Mouse (Mus musculus) CD8-positive naive resting alpha-beta T cell, adult 2 months (primary cell): ENCODE data around the gene Numa1.
"Not testable (repeated sequence)": the region's sequence is repeated elsewhere in the genome, so short reads cannot be mapped to it uniquely, and the experiment has no call there.

Experiments used
- DNase-seq, 2 experiments: peaks; one replicate each; pipeline ENCODE4 v3.0.0; 2022; ENCODE audit warnings: low read depth in 2 of 2, low spot score in 2 of 2

The Numa1 gene

DNA sequence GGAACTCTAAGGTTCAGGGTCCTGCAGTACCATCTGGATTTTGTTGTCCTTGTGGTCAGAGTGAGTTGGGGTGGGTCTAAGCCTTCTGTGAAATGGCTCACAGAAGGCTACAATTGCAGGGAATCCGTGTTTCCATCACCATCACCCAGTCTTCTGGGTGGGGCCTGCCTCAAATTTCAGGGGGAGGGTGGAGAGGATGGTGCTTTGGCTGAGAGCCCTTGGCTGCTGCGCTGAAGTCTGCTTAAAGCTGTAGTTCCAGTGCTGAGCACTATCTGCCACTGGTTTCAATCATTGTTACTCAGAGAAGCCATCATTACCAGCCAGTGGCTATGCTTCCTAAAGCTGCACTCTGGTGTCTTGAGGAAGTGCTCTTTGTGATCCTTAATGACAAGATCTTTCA, 40.6 kb downstream of the Numa1 start:
- DNase-seq = no peak

GRCm38 (mm10) chr7:101982735-101983134, 48.8 kb downstream of the Numa1 start:
- no peak for DNase-seq

- DNase-seq = no peak
These were observed 51.2 kb downstream of the Numa1 start for GRCm38 (mm10) chr7:101985081-101985480.

DNA sequence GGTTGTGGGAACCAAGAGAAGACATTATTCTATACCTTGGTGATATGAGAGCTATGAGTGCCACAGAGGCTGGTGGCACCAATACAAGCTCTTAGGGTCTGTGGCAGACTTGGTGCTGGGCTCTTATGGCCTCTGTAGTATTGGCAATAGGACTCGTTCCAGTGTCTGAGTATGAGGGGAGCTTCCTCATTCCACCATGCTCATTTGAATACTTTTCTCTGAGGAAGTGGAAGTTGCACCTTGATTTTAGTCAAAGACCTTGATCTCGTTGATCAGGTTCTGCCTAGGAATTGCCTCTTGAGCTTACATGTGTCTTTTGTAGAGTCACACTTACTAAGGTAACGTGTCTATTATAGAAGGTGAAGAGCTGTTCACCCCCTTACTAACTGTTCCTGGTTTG, 60.3 kb downstream of the Numa1 start:
- no peak for DNase-seq

DNA sequence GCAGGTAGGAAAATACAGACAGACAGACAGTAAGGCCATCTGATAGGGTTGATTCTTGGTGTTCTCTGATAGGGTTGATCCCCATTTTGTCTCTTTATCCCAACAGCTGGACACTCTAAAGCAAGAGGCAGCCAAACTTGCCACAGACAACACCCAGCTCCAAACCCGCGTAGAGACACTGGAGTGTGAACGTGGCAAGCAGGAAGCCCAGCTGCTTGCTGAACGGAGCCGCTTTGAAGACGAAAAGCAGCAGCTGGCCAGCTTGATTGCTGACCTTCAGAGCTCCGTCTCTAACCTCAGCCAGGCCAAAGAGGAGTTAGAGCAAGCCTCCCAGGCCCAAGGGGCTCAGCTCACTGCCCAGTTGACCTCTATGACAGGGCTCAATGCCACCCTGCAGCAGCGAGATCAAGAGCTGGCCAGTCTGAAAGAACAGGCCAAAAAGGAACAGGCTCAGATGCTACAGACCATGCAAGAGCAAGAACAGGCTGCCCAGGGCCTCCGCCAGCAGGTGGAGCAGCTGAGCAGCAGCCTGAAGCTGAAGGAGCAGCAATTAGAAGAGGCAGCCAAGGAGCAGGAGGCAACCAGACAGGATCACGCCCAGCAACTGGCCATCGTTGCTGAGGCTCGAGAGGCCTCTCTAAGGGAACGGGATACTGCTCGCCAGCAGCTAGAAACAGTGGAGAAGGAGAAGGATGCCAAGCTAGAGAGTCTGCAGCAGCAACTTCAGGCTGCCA, 64.5 kb downstream of the Numa1 start:
- peak; percentile 46 to 67 for DNase-seq

DNA sequence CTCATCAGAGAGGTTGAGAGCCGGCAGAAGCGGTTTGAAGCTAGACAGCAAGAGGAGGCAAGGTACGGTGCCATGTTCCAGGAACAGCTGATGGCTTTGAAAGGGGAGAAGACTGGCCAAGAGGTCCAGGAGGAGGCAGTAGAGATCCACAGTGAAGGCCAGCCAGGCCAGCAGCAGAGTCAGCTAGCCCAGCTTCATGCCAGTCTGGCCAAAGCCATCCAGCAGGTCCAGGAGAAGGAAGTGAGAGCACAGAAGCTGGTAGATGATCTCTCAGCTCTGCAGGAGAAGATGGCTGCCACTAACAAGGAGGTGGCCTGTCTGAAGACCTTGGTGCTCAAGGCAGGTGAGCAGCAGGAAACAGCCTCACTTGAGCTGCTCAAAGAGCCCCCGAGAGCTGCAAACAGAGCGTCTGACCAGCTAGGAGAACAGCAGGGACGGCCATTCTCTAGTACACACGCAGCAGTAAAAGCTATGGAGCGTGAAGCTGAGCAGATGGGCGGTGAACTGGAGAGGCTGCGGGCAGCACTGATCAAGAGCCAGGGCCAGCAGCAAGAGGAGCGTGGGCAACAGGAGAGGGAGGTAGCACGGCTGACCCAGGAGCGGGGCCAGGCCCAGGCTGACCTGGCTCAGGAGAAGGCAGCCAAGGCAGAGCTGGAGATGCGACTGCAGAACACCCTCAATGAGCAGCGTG, 65.7 kb downstream of the Numa1 start:
- DNase-seq = no peak

DNA sequence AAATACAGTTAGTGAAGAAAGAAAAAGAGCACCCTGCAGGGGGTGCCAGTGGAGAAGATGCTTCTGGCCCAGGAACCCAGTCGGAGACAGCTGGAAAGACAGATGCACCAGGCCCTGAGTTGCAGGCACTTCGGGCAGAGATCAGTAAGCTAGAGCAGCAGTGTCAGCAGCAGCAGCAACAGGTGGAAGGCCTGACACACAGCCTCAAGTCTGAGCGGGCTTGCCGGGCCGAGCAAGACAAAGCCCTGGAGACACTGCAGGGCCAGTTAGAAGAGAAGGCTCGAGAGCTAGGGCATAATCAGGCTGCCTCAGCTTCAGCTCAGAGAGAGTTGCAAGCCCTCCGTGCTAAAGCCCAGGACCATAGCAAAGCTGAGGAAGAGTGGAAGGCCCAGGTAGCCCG, 66.4 kb downstream of the Numa1 start:
- no peak for DNase-seq

DNA sequence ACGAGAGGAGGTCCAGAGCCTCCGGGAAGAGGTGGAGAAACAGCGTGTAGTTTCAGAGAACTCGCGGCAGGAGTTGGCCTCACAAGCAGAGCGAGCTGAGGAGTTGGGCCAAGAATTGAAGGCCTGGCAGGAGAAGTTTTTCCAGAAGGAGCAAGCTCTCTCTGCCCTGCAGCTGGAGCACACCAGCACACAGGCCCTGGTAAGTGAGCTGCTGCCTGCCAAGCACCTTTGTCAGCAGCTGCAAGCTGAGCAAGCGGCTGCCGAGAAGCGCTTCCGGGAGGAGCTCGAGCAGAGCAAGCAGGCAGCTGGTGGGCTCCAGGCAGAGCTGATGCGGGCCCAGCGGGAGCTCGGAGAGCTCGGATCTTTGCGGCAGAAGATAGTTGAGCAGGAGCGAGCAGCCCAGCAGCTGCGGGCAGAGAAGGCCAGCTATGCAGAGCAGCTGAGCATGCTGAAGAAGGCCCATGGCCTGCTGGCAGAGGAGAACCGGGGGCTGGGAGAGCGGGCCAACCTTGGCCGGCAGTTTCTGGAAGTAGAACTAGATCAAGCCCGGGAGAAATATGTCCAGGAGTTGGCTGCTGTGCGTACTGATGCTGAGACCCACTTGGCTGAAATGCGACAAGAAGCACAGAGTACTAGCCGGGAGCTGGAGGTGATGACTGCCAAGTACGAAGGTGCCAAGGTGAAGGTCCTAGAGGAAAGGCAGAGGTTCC, 67.2 kb downstream of the Numa1 start:
- DNase-seq = no peak

DNA sequence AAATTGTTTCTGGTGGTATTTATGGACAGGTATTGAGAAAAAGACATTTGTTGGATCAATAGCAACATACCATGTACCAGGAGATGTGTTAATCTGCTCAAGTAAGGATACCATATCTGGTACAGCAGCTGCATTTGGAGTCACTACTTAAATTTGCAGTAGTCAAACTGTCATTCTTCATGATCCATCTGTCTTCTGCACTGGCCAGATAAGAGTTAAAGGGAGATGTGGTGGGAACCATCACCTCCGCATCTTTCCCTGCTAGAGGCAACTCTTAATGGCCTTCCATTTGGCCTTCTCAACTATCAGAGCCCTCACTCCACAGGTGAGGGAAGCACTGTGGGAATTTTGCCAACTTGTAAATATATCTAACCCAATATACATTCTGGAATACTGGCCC, 72.6 kb downstream of the Numa1 start:
- no peak for DNase-seq

DNA sequence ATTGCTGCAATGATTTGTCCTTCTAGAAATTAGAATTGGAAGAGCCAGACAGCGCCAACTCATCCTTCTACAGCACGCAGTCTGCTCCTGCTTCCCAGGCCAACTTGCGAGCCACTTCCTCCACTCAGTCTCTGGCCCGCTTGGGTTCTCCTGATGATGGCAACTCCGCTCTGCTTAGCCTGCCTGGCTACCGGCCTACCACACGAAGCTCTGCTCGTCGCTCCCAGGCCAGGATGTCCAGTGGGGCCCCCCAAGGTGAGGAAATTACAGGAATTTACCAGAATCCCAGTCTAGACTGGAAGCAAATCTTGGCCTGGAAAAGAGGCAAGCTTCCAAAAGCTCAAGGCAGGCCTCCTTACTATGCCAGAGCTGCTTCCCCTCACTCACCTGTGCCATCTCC, 77.9 kb downstream of the Numa1 start:
- DNase-seq = no peak

DNA sequence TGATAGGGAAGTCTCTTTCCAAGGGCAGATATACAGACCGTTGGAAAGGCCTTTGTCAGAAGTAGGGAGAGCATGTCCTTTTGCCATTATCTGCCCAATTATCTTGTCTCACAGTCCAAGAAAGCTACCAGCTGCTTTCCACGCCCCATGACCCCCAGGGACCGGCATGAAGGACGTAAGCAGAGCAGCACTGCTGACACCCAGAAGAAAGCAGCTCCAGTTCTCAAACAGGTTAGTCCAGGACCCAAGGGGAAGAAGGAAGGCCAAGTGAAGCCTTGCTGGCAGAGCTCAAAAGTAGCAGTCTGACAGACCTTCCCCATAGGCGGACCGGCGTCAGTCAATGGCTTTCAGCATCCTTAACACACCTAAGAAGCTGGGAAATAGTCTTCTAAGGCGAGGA, 79.5 kb downstream of the Numa1 start:
- DNase-seq = no peak

DNA sequence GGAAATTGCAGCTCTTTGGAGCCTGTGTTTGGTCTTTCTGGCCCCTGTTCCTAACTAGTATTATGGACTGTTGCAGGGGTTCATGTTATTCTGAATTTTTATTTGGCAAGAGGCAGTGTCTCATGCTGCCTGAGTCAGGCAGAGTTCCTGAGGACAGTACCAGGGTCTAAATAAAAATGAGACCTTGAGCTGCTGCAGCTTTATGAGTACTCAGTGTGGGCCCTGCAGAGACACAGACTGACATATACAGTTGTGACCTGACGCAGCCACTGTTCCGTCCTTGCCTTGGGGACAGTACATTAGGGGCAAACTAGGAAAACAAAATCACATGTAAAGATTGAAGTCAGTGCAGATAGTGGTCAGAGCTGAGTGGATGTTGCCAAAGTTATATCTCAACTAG, 81.1 kb downstream of the Numa1 start:
- no peak for DNase-seq

DNA sequence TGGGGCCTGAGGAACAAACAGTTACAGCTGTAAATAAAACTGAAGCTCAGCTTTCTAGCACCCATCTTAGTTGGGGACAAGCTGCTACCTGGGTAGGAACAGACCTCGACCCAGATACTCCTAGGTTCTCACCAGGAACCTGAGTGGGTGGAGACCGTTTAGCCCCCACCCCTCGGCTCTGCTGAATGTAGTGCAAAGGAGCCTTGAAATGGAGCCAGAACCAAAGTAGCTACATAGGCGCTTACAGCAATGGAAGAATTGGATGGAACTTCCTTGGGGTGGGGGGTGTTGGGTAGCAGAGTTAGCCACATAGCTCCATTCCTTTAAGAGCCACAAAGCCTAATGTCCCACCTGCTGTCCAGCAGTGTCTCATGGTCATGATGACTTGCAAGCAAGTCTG, 83.0 kb downstream of the Numa1 start:
- no peak for DNase-seq

- DNase-seq = no peak
These were observed 83.5 kb downstream of the Numa1 start for GRCm38 (mm10) chr7:102017452-102017851.

DNA sequence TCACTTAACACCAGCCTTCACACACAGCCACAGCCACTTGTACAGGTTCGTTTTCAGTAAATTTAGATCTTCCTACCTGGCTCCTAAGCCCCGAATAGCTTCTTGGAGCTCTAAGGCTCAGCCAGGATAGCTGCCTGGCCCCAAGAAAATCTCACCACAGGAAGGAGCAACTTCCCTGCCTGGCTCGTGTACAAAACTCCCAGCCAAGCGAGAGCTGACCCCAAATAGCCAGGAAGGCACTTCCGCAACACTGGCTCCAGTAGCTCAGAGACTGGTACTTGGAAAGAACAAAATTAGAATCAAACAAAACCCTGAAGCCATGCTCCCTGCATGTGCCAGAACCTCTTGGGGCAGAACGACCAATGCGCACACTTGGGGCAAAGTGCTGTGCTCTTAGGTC, 84.1 kb downstream of the Numa1 start:
- DNase-seq = no peak

- no peak for DNase-seq
These were observed 84.7 kb downstream of the Numa1 start, which contains the start of gene Il18bp for GRCm38 (mm10) chr7:102018590-102018989. Il18bp (minus strand) TSS chr7:102018690.

GRCm38 (mm10) chr7:102019362-102019761, 85.5 kb downstream of the Numa1 start:
- no peak for DNase-seq

- not testable (repeated sequence) for DNase-seq
These were observed 87.0 kb downstream of the Numa1 start for GRCm38 (mm10) chr7:102020934-102021333.

DNA sequence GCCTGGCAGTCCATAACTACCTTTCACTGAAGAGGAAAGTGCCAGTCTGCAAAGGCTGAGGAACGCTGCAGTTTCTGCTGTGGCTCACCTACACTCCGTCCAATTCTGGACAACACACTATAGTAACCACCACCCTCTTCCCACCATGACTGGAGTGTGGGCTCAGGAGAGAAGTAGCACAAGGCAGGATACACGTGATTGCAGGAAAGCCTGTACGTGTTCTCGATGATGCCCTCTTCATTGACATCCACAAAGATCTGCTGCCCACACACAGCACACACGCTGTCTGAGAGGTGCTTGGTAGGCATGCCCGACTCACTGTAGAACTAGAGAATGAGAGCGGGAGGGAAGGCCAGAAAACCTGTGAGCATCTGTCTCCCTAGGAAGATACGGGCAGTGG, 89.9 kb downstream of the Numa1 start:
- no peak for DNase-seq

GRCm38 (mm10) chr7:102025187-102026119, 91.5 kb downstream of the Numa1 start:
- DNase-seq = no peak

DNA sequence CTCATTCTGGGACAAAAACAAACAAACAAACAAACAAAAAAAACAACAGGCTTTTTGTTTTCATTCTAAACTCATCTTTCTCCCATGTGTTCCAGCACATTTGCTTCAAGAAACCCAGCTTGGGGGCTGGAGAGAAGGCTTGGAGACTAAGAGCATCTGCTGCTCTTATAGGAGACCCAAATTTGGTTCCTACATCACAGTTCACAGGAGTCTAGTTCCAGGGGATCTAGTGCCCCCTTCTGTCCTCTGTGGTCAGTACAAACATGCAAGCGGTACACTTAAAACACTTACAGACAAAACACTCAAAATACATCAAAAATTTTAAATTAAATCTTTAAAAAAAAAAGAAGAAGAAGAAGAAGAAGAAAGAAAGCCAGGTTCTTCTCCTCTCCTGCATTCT, 101.0 kb downstream of the Numa1 start:
- no peak for DNase-seq
